Mouse (Mus musculus): ENCODE data around the gene L3hypdh. TPM values are rescaled to one million over a fixed set of nuclear protein-coding genes. Genes with fewer than 3 reads are reported as not detected.

L3hypdh gene
- polyA plus RNA-seq, 1 experiment from 2014 or later = 8.9 TPM

DNA sequence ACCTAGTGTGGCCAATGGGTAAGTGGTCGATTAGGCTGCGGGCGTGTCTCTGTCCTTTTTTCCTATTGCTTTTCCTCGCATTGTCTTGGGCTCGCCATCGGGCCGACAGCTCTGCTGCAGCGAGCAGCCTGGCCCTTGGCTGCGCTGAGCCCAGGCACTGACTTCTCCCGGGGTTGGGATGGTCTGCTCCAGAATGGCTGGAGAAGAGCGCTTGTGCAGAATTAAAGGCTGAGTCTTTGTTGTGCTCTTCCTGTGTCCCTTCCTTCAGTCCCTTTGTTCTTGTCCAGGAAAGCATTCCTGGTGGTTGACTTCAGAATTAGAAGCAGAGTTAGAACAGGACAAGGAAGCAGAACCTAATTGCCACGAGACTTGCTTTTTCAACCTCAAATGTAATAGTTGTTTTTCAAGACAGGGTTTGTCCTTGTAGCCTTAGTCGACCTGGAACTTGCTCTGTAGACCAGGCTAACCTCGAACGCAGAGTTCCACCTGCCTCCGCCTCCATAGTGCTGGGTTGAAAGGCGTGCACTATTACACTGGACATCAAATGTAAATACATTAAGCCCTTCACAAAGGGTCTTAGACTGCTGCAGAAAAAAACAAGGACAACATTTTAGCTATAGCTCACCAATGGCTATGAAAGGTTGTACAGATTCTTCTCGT lies 1.1 kb upstream of the L3hypdh start:
- ATAC-seq = no peak; the same call in 1 of the 2 replicates
- Histone ChIP-seq H3K9me3 (ENCODE audit: control insufficient read depth, low read length) (no peaks in the 10 kb centered on the region), H3K9ac (replicated peaks; ENCODE audit: low read depth, low read length) (peak overlapping the region; percentile 77), H3K27me3 (replicated peaks; ENCODE audit: control insufficient read depth, insufficient read depth, low read length) (no peaks in the 10 kb centered on the region), H3K4me3 (replicated peaks; ENCODE audit: low read length) (peak overlapping the region; percentile 60), H3K27ac (ENCODE audit: low read length) (peak overlapping the region; percentile 92), H3K4me1 (replicated peaks; ENCODE audit: control insufficient read depth, insufficient read depth, low read length) (peaks cover 27% of the 10 kb centered on the region), H3K4me2 (ENCODE audit: low read length) (peak overlapping the region; percentile 84), H3K36me3 (ENCODE audit: control insufficient read depth, insufficient read depth) (no peaks in the 10 kb centered on the region)
- WGBS = under 1% methylated on average over 18 of the region's 18 CpGs

DNA sequence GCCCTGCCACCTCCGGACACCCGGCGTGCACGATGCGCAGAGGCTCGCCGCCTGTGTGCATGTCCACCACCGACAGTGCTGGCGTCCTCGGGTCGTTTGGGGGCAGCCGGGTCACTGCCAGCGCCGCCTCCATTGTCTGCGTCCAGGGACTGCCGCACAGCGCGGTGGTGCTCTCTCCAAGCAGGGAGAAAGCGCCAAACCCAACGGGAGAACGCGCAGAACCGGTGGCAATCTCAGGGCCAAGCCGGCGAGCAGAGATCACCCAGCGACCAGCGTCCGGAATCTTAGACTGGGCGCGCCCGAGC lies 263 bp downstream of the L3hypdh start:
- H3K36me3 ChIP-seq (ENCODE audit: control insufficient read depth, insufficient read depth) = no peaks in the 10 kb centered on the region
- no peak for ATAC-seq
- H3K27me3 ChIP-seq (replicated peaks; ENCODE audit: control insufficient read depth, insufficient read depth, low read length) = no peaks in the 10 kb centered on the region
- H3K4me2 ChIP-seq (ENCODE audit: low read length) = peak overlapping the region; percentile 84
- under 1% methylated on average over 31 of the region's 31 CpGs for WGBS
- H3K4me3 ChIP-seq (replicated peaks; ENCODE audit: low read length) = peak overlapping the region; percentile 60
- H3K9me3 ChIP-seq (ENCODE audit: control insufficient read depth, low read length) = no peaks in the 10 kb centered on the region
- H3K27ac ChIP-seq (ENCODE audit: low read length) = peak overlapping the region; percentile 75
- peaks cover 27% of the 10 kb centered on the region for H3K4me1 ChIP-seq (replicated peaks; ENCODE audit: control insufficient read depth, insufficient read depth, low read length)
- peak overlapping the region; percentile 62 for H3K9ac ChIP-seq (replicated peaks; ENCODE audit: low read depth, low read length)

- H3K4me1 ChIP-seq (replicated peaks; ENCODE audit: control insufficient read depth, insufficient read depth, low read length) = peaks cover 27% of the 10 kb centered on the region
- peak overlapping the region; percentile 84 for H3K4me2 ChIP-seq (ENCODE audit: low read length)
- ATAC-seq = peak; percentile 3
- peak overlapping the region; percentile 60 for H3K4me3 ChIP-seq (replicated peaks; ENCODE audit: low read length)
- peak overlapping the region; percentile 62 for H3K9ac ChIP-seq (replicated peaks; ENCODE audit: low read depth, low read length)
- H3K9me3 ChIP-seq (ENCODE audit: control insufficient read depth, low read length) = no peaks in the 10 kb centered on the region
- H3K27ac ChIP-seq (ENCODE audit: low read length) = peak overlapping the region; percentile 75
- no peaks in the 10 kb centered on the region for H3K27me3 ChIP-seq (replicated peaks; ENCODE audit: control insufficient read depth, insufficient read depth, low read length)
- WGBS = 4% methylated on average over 46 of the region's 46 CpGs
- H3K36me3 ChIP-seq (ENCODE audit: control insufficient read depth, insufficient read depth) = no peaks in the 10 kb centered on the region
These were observed 797 bp downstream of the L3hypdh start for GRCm38 (mm10) chr12:72084261-72085023.

- no peak for ATAC-seq
- H3K27me3 ChIP-seq (replicated peaks; ENCODE audit: control insufficient read depth, insufficient read depth, low read length) = no peaks in the 10 kb centered on the region
These were observed 2.0 kb downstream of the L3hypdh start for GRCm38 (mm10) chr12:72083265-72083664.

DNA sequence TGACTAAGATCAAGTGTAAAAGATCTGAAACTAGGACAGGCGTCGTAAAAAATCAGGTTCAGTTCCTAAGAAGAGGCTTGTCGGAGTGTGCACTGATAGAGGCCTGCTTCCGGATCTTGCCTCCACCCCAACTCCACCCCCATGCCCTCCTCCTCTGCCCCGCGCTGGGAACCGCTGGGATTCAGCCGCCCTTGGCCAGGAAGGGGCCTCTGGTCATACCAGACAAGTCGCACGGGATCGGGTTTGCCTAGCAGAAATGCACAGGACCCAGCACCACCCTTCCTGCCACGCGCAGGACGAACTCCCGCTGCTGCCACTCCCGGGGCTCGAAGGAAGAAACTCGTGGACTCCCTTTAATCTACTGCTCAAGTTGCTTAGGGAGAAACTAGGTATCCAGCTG lies 2.9 kb downstream of the L3hypdh start:
- no peak overlapping the region for H3K9ac ChIP-seq (replicated peaks; ENCODE audit: low read depth, low read length)
- H3K4me3 ChIP-seq (replicated peaks; ENCODE audit: low read length) = no peak overlapping the region
- no peaks in the 10 kb centered on the region for H3K27me3 ChIP-seq (replicated peaks; ENCODE audit: control insufficient read depth, insufficient read depth, low read length)
- no peak for ATAC-seq
- H3K36me3 ChIP-seq (ENCODE audit: control insufficient read depth, insufficient read depth) = no peaks in the 10 kb centered on the region
- 34% methylated on average over 18 of the region's 18 CpGs for WGBS
- peaks cover 14% of the 10 kb centered on the region for H3K4me1 ChIP-seq (replicated peaks; ENCODE audit: control insufficient read depth, insufficient read depth, low read length)
- H3K9me3 ChIP-seq (ENCODE audit: control insufficient read depth, low read length) = no peaks in the 10 kb centered on the region
- H3K4me2 ChIP-seq (ENCODE audit: low read length) = no peak overlapping the region
- H3K27ac ChIP-seq (ENCODE audit: low read length) = no peak overlapping the region

More at GRCm38 (mm10) chr12:72083265-72083664, 2.0 kb downstream of the L3hypdh start:
- no peak overlapping the region for H3K9ac ChIP-seq (replicated peaks; ENCODE audit: low read depth, low read length)
- WGBS = 84% methylated on average over 9 of the region's 9 CpGs
- no peak overlapping the region for H3K27ac ChIP-seq (ENCODE audit: low read length)
- no peaks in the 10 kb centered on the region for H3K36me3 ChIP-seq (ENCODE audit: control insufficient read depth, insufficient read depth)
- H3K9me3 ChIP-seq (ENCODE audit: control insufficient read depth, low read length) = no peaks in the 10 kb centered on the region
- H3K4me2 ChIP-seq (ENCODE audit: low read length) = no peak overlapping the region
- peaks cover 23% of the 10 kb centered on the region for H3K4me1 ChIP-seq (replicated peaks; ENCODE audit: control insufficient read depth, insufficient read depth, low read length)
- no peak overlapping the region for H3K4me3 ChIP-seq (replicated peaks; ENCODE audit: low read length)

- no peak overlapping the region for H3K9ac ChIP-seq (replicated peaks; ENCODE audit: low read depth, low read length)
- no peak overlapping the region for H3K4me3 ChIP-seq (replicated peaks; ENCODE audit: low read length)
- no peaks in the 10 kb centered on the region for H3K9me3 ChIP-seq (ENCODE audit: control insufficient read depth, low read length)
- H3K27me3 ChIP-seq (replicated peaks; ENCODE audit: control insufficient read depth, insufficient read depth, low read length) = no peaks in the 10 kb centered on the region
- H3K27ac ChIP-seq (ENCODE audit: low read length) = no peak overlapping the region
- no peaks in the 10 kb centered on the region for H3K36me3 ChIP-seq (ENCODE audit: control insufficient read depth, insufficient read depth)
- ATAC-seq = no peak
- H3K4me1 ChIP-seq (replicated peaks; ENCODE audit: control insufficient read depth, insufficient read depth, low read length) = peaks cover 12% of the 10 kb centered on the region
- no peak overlapping the region for H3K4me2 ChIP-seq (ENCODE audit: low read length)
- WGBS = 80% methylated on average over 3 of the region's 3 CpGs
These were observed 3.3 kb downstream of the L3hypdh start for GRCm38 (mm10) chr12:72081961-72082360.

- no peaks in the 10 kb centered on the region for H3K36me3 ChIP-seq (ENCODE audit: control insufficient read depth, insufficient read depth)
- H3K9me3 ChIP-seq (ENCODE audit: control insufficient read depth, low read length) = no peaks in the 10 kb centered on the region
- H3K4me3 ChIP-seq (replicated peaks; ENCODE audit: low read length) = no peak overlapping the region
- no peak overlapping the region for H3K4me2 ChIP-seq (ENCODE audit: low read length)
- WGBS = 96% methylated on average over 3 of the region's 3 CpGs
- ATAC-seq = no peak
- H3K27me3 ChIP-seq (replicated peaks; ENCODE audit: control insufficient read depth, insufficient read depth, low read length) = no peaks in the 10 kb centered on the region
- H3K9ac ChIP-seq (replicated peaks; ENCODE audit: low read depth, low read length) = no peak overlapping the region
- H3K4me1 ChIP-seq (replicated peaks; ENCODE audit: control insufficient read depth, insufficient read depth, low read length) = 0 out of 2 replicates have a peak, but pooled peaks cover 3% of the 10 kb centered on the region
- H3K27ac ChIP-seq (ENCODE audit: low read length) = no peak overlapping the region
These were observed 7.0 kb downstream of the L3hypdh start for GRCm38 (mm10) chr12:72078248-72078647.

DNA sequence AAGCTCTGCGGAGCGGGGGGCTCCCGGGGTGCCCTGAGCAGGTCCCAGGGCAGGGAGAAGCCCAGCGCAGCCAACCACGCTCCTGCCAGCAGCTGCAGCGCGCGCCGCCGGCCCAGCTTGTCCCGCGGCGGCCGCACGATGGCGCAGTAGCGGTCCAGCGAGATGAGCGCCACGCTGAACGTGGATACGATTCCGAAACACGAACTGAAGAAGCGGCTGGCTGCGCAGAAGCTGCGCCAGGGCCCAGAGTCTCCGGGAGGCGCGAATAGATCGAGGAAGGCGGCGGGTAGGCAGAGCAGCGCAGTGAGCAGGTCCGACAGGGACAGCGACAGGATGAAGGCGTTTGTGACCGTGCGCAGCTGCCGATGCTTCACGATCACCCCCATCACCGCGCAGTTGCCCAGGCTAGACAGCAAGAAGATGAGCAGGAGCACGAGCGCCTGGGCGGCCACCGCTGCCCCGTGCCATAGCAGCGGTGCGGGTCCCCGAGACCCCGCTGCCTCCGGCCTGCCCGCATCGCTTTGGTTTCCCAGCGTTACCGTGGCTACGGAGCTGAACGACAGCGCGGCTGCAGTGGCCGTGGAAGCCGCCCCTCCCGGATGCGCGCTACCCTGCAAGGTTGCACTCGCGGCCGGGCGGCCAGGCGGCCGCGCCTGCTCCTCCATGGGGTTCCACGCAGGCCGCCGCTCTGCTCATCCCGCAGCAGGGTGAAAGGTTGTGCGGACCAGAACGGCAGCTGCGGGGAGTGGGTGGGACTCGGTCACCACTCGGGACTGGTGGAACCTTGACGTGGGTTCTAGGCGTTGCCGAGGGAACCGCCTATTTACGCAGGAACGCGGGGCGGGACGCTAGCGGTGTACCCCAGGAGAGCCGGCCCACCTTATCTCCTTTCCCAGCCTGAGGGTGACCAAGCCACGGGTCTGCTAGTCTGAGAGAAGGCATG lies 14.6 kb downstream of the L3hypdh start, which contains the start of gene Gpr135:
TSS of gene Gpr135 (minus strand) at position 799 of the 943 bp plus-strand sequence.
- ATAC-seq = peak; percentile 91
- H3K27me3 ChIP-seq (replicated peaks; ENCODE audit: control insufficient read depth, insufficient read depth, low read length) = peaks cover 8% of the 10 kb centered on the region; the same call in 1 of the 2 replicates
- under 1% methylated on average over 94 of the region's 94 CpGs for WGBS
- H3K9ac ChIP-seq (replicated peaks; ENCODE audit: low read depth, low read length) = peak within 1 kb of the TSS; percentile 80
- peak within 1 kb of the TSS; percentile 80 for H3K27ac ChIP-seq (ENCODE audit: low read length)
- peaks cover 7% of the 10 kb centered on the region; the same call in 1 of the 2 replicates for H3K4me1 ChIP-seq (replicated peaks; ENCODE audit: control insufficient read depth, insufficient read depth, low read length)
- H3K36me3 ChIP-seq (ENCODE audit: control insufficient read depth, insufficient read depth) = no peaks in the 10 kb centered on the region
- H3K9me3 ChIP-seq (ENCODE audit: control insufficient read depth, low read length) = no peaks in the 10 kb centered on the region
- peak within 1 kb of the TSS; percentile 89 for H3K4me2 ChIP-seq (ENCODE audit: low read length)
- H3K4me3 ChIP-seq (replicated peaks; ENCODE audit: low read length) = peak within 1 kb of the TSS; percentile 80
